Mouse (Mus musculus) gastrocnemius, adult 8-10 months (tissue): Measurements from ENCODE around the gene Snx32. TPM values are rescaled to one million over a fixed set of nuclear protein-coding genes. Genes with fewer than 3 reads are reported as not detected.

Source experiments
- DNase-seq, 2 experiments: peaks; one replicate each; pipeline ENCODE4 v3.0.0; 2022; ENCODE audit warnings: low spot score in 2 of 2
- total RNA-seq, 4 experiments: library from RNA; stranded (reverse); gene quantifications; 2 replicates each; pipeline ENCODE4 v1.2.4; 2022

Snx32 gene
- total RNA-seq, 4 experiments from 2014 or later: 5.3 to 6.4 (median 5.9) TPM

DNA sequence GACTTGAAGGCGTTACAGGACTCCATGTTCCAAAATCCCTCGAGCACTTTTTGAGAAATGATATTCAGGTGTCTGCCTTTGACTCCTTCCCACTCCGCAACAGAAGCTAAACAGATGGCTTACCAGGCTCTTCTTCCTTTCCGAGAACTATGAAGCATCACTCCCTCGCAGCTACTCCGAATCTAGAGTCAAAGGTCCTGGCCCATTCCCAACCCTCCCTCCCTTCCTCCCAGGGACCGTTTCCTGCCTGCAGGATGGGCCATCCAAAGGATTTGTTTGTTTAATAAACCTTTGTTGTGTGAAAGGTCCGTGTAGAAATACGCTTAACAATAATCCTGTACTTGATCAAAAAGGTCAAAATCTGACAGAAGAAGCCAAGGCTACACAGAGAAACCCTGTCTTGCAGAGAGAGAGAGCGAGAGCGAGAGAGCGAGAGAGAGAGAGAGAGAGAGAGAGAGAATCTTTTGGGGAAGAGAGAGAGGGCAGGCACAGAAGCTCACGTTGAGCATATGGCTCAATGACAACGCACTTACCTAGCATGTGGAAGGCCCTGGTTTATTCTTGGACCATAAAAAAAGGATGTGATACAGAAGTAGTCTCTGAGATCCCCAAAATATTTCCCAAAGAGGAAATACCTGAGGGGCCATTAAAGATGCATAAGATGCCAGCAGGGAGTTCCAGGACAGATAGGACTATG is 52.4 kb downstream of the Snx32 start, which contains the start of gene Ccdc85b:
TSS of gene Ccdc85b (minus strand) at position 149 of the 697 bp plus-strand sequence.
- DNase-seq: no peak

DNA sequence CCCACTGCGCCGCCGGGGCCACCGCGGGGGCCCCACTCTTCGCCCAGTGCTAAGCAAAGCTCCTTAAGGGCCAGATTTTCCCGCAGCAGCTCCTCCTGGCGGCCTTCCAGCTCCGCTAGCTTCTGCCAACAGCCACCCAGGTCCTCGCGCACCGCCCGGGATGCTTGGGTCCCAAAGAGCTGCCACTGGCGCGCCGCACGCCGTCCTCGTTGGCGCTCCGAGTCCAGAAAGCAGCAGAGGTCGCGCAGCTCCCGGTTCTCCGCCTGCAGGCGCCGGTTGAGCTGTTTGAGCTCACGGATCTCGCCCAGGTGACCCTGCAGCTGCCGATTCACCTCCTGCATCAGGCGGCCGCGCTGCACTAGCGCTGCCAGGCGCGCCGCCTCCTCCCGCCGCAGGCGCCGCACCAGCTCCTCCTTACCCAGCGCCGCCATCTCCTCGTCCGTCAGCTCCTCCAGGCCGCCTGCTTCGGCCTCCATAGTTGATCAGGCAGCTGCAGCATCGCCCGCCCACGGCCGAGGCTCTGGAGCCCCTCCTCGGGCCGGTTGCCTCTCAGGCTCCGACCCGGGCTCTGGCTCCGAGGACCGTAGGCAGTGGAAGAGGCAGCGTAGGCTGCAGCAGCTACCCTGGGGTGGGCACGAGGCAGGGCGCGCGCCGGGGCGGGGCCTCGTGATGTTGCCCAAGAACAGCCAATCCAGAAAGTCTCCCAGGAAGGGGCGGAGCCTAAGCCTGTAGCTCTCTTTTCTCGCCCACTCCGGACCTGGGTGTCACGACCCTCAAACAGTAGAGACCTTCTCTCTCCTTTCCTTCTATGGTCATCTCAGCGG is 53.2 kb downstream of the Snx32 start:
- peak; percentile 95 to 96 for DNase-seq

DNA sequence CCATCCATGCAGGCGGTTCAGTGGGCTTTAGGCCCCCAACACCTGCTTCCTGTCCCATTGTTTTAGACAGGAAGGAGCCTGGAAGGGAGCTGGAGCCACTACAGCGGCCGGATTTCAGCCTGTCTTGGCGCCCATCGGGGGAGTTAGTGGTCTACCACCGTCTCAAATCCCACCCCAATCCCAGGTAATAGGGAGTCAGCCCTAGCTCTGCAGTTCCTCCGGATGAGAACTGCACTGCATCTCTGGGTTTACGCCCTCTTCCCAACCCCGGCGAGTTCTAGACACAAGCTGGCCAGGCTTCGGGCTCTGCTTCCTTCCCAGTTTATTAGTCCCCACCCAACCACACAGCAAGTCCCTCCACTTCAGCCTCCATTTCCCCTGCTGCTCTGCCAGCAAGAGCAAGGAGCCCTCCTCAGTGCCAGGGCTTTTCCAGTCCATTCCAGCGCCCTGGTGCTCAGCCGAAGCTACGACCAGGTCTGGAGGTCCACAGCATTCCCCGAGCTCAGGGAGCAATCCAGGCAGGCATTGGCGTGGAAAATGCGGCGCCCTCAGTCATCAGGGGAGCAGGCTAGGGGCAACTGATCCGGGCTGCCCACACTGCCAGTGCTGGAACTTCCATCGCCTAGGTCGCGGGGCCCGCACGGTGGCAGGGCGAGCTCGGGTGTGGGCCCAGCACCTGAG is 54.0 kb downstream of the Snx32 start:
- no peak for DNase-seq

DNA sequence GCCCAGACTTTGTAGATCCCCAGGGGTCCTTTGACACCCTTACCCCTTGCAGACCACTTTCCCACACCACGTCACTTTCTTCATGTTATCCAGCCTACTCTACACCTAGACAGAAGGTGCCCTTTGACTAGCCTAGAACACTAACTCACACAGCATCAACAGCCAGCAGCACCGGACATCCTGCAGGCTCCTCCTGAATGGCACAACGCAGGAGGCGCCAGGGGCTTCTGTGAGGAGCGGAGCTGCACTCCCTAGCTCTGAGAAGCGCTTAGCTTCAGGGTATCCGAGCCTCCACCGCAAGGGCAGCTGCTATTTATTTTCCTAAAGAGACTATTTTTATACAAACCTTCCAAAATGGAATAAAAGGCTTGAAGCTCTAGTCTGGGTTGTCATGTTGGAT is 54.8 kb downstream of the Snx32 start:
- DNase-seq: no peak

DNA sequence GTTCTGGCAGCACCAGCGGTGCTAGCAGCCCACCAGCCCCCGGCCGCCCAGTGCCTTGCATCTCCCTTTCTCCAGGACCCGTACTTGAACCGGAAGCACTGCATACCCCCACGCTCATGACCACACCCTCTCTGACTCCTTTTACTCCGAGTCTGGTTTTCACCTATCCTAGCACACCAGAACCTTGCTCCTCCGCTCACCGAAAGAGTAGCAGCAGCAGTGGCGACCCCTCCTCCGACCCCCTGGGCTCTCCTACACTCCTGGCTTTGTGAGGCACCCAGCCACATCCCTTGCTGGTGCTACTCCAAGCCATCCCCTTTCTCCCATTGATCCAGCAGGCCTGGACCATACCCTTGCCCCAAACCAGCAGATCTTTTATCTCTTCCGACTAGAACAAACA is 55.3 kb downstream of the Snx32 start:
- DNase-seq: no peak

DNA sequence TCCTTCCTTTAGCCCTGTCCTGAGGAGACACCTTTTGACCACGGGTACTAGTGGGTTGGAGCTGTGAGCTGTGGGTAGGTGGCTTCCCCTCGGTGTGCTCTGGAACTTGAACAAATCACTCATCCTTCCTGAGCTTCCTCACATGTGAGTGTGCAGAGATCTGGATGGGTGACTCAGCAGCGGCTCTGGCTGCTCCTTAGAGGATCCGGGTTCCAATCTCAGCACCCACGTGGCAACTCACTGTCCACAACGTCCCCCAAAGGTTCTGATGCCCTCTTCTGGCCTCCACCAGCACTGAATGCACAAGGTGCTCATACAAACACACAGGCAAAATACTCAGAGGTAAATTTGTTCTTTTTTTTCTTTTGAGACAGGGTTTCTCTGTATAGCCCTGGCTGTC is 58.6 kb downstream of the Snx32 start:
- DNase-seq: no peak

DNA sequence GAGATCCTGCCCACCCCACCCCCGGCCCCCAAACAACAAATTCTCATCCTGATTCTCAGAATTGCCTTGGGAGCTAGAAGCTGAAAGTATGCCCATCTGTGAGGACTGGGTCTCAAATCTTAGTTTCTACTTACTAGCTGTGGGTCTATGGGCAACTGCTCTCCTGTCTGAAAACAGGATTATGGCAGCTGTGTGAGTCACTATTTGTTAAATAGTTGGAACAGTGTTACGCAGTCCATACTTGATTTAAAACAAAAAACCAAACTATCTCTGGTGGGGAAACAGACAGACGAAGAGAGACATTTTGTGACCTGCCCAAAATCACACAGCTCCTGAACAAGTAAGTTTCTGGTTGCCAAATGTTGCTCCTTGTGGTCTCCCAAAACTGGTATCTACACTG is 60.7 kb downstream of the Snx32 start:
- DNase-seq: no peak

DNA sequence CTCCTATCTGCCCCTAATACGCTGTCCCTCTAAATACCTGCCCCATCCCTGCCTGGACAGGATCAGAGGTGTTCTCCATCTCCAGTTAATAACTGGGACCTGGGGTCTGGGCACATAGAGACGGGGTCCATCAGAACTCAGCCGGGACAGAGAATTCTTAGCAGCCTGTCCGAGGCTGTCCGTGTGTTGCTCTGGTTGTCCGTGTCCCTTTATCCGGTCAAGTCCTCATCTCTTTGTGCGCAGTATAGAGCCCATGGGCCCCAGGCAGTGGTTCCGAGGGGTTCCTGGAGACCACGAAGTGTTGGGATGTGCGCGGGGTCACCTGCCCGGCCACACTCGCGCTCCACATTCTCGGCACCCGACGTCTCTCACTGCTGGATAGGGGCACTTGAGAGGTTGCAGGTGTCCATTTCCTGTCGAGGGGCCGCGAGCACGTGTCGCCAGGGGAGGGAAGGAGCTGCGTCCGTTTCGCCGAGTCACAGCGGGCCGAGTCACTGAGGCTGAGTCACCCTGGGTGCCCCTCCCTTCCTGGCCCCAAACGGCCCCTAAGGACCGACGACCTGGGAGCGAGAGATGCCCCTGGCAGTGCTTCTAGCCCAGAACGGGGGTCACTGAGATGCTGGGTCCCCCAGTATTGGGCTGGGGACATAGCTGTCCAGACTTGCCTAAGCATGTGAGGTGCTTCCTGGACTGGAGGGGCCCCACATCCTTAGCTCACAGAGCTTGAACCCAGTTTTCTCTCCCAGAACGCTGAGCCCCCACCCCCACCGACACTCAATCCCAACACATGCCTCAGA is 61.8 kb downstream of the Snx32 start:
- DNase-seq: no peak

DNA sequence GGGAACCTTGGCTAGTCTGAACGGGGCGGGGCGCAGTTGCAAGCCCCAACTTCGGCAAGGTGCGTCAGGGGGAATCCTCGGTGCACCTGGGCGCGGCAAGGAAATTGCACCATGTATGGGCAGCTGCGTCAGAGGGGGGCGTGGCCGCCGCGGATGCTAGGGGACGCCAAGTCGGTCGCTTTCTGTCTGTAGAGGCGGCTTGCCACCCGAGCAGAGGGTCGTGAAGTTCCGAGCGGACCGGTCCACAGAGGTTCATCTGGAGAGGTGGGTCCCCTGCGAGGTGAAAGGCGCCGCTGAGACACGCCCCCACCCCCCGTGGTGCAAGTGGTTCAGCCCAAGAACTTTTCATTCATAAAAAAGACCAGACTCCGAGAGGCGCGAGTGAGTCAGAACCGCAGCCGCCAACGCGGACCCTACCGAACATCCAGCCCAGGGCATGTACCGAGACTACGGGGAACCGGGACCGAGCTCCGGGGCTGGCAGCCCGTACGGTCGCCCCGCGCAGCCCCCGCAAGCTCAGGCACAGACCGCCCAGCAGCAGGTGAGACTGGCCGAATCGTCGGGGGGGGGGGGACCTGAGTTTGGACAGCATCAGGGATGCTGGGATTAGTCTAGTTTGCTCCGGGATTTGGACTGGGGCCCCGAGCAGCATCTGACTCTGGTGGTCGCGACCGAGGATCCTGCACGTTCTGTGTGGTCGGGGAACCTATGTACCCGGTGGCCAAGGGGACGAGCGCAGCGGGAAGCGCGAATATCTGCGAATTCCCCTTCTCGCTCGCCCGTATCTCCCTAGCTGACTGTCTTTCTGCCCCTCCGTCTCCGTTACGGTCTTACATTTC is 62.6 kb downstream of the Snx32 start, which contains the start of gene Fosl1:
TSS of gene Fosl1 (plus strand) at position 33 of the 839 bp plus-strand sequence.
- peak in 1 of 2 experiments; percentile 46 for DNase-seq

DNA sequence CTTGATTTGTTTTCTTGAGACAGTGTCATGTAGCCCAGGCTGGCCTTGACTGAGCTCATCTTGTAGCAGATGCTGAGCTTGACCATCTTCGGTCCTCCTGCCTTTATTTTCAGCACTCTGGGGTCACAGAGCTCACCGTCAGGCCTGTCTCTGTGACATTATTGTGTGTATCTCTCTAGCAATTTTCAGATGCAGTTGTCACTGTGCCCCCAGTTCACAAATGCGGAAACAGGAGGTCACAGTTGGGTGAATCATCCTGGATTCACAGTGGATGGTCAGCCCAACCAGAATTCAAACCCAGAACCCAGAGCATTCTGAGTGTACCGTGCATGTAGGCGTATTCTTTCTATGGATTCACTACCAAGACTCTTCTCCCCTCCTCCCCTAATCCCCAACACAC is 64.6 kb downstream of the Snx32 start:
- DNase-seq: no peak

DNA sequence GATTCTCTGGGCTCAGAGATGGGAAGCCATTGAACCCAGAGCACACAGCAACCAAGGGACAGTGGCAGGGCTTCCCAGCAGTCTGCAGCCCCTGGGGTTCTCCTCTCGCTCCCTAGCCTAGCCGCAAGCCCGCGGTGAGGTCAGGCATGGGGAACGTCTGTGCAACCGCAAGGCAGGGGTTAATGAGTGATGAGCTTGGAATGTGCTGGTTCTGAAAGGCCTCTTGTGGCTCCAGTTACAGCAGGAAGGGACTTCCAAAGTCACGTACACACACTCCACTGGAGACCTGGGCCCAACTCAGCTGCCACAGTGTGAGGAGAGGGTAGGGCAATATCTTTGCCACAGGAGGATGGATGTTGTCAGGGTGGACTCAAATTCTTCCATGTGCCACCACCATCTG is 65.4 kb downstream of the Snx32 start:
- DNase-seq: no peak

DNA sequence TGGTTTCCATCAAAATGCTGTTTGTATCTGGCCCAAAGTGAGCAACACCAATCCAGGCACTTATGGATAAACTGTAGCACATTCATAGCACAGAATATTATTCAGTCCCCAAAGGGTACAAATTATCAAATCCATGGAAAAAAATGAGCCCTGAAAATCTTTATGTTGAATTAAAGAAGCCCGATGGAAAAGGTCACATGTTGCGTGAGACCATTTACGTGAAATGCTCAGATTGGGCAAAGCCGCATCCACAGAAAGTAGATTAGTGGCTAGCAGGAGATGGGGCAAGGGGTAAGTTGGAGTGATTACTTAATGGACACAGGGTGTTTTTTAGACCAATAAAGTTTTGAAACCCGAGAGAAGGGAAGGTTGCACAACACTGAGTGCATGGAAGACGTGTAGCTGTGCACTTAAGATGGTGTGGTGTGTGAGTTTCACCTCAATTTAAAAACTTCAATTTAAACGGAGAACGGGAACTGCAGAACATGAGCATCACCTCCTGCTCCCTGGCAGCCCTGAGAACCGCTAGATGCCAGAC is 65.9 kb downstream of the Snx32 start:
- DNase-seq: no peak

Other genes starting within 250 kb of the Snx32 start
- gene Pacs1, start 237.4 kb downstream of the Snx32 start, total RNA-seq: 1 to 10 TPM; 4.5 to 6.6 (median 5.4) TPM
- gene Sf3b2, start 215.1 kb downstream of the Snx32 start, total RNA-seq: 10 to 100 TPM; 59.7 to 74.1 (median 62.9) TPM
- gene Gal3st3, start 212.2 kb downstream of the Snx32 start, total RNA-seq: under 1 TPM in 1 of 4 experiments, not detected in 3; 0.17 TPM
- gene Catsper1, start 174.8 kb downstream of the Snx32 start, total RNA-seq: not detected
- 10 to 100 TPM; 44.0 to 55.9 (median 44.9) TPM for gene Cst6, start 161.0 kb downstream of the Snx32 start, total RNA-seq
- 10 to 100 TPM; 16.3 to 18.8 (median 17.9) TPM for gene Eif1ad, start 143.8 kb downstream of the Snx32 start, total RNA-seq
- gene Banf1, start 143.4 kb downstream of the Snx32 start, total RNA-seq: 100 to 1,000 TPM; 122 to 146 (median 135) TPM
- 10 to 100 TPM; 40.2 to 52.1 (median 45.3) TPM for gene Sart1, start 121.8 kb downstream of the Snx32 start, total RNA-seq
- 1 to 10 TPM in 3 of 4 experiments, under 1 TPM in 1; 0.96 to 2.4 (median 2.0) TPM for gene Tsga10ip, start 108.0 kb downstream of the Snx32 start, total RNA-seq
- 100 to 1,000 TPM; 727 to 752 (median 743) TPM for gene Drap1, start 85.6 kb downstream of the Snx32 start, total RNA-seq
- 10 to 100 TPM; 33.7 to 38.3 (median 35.8) TPM for gene AI837181, start 85.4 kb downstream of the Snx32 start, total RNA-seq
- not detected for gene Fosl1, start 63.0 kb downstream of the Snx32 start, total RNA-seq
- gene Ccdc85b, start 52.6 kb downstream of the Snx32 start, total RNA-seq: 1 to 10 TPM; 5.5 to 8.1 (median 6.3) TPM
- 10 to 100 TPM; 29.2 to 35.1 (median 32.8) TPM for gene Fibp, start 49.9 kb downstream of the Snx32 start, total RNA-seq
- not detected for gene Ctsw, start 42.0 kb downstream of the Snx32 start, total RNA-seq
- gene Efemp2, start 36.6 kb downstream of the Snx32 start, total RNA-seq: 1 to 10 TPM; 3.2 to 6.1 (median 3.8) TPM
- 10 to 100 TPM; 18.5 to 22.8 (median 21.2) TPM for gene Mus81, start 22.1 kb downstream of the Snx32 start, total RNA-seq
- gene Cfl1, start 20.1 kb downstream of the Snx32 start, total RNA-seq: 10 to 100 TPM; 44.8 to 57.2 (median 51.2) TPM
- gene 1700020D05Rik, start 6.8 kb downstream of the Snx32 start, total RNA-seq: under 1 TPM in 3 of 4 experiments, not detected in 1; 0.31 to 0.67 (median 0.47) TPM
- not detected for gene Ovol1, start 50.1 kb upstream of the Snx32 start, total RNA-seq
- gene Ap5b1, start 57.5 kb upstream of the Snx32 start, total RNA-seq: 1 to 10 TPM; 2.0 to 2.6 (median 2.5) TPM
- gene Rnaseh2c, start 91.3 kb upstream of the Snx32 start, total RNA-seq: 10 to 100 TPM; 40.5 to 63.8 (median 50.9) TPM
- 10 to 100 TPM; 17.2 to 23.9 (median 21.6) TPM for gene Kat5, start 99.7 kb upstream of the Snx32 start, total RNA-seq
- 10 to 100 TPM; 13.8 to 20.5 (median 15.0) TPM for gene Rela, start 126.9 kb upstream of the Snx32 start, total RNA-seq
- 1 to 10 TPM; 2.1 to 6.9 (median 6.3) TPM for gene Sipa1, start 153.2 kb upstream of the Snx32 start, total RNA-seq
- gene Map3k11, start 178.2 kb upstream of the Snx32 start, total RNA-seq: 1 to 10 TPM; 7.1 to 8.7 (median 8.1) TPM
- gene Pcnx3, start 178.4 kb upstream of the Snx32 start, total RNA-seq: 10 to 100 TPM; 11.8 to 15.2 (median 13.7) TPM
- gene Kcnk7, start 193.8 kb upstream of the Snx32 start, total RNA-seq: not detected
- 100 to 1,000 TPM; 195 to 259 (median 242) TPM for gene Ehbp1l1, start 215.8 kb upstream of the Snx32 start, total RNA-seq
- 10 to 100 TPM; 17.0 to 18.5 (median 18.2) TPM for gene Fam89b, start 219.1 kb upstream of the Snx32 start, total RNA-seq
- gene Ltbp3, start 230.4 kb upstream of the Snx32 start, total RNA-seq: 10 to 100 TPM; 32.6 to 42.8 (median 39.2) TPM